Mouse (Mus musculus) MEL (cell line): ENCODE results near the gene Engase. TPM values are rescaled to one million over a fixed set of nuclear protein-coding genes. Genes with fewer than 3 reads are reported as not detected.

Source experiments
- DNase-seq: peaks from one replicate; pipeline ENCODE4 v3.0.0; 2011; ENCODE audit warnings: low read depth, low spot score
- H3K27ac ChIP-seq: 2 replicates; pipeline ENCODE4 v1.5.1; 2012; ENCODE audit warnings: low read depth, mild to moderate bottlenecking, control low read depth, low read length, moderate library complexity; ENCODE audit not compliant: control insufficient read depth
- H3K27me3 ChIP-seq, 2 experiments: fragments of 150-350 bp in 1 of 2; sonication (generic) in 1 of 2; 2 replicates each; pipeline ENCODE4 v1.6.1; 2012; ENCODE audit warnings: low read length in 2 of 2, mild to moderate bottlenecking in 2 of 2, improper control_type of control experiment in 1 of 2, moderate library complexity in 1 of 2; ENCODE audit not compliant: insufficient read depth in 2 of 2, control insufficient read depth in 1 of 2
- H3K36me3 ChIP-seq, 2 experiments: 2 replicates each; pipeline ENCODE4 v1.6.1; 2012 to 2014; ENCODE audit warnings: low read length in 2 of 2, improper control_type of control experiment in 1 of 2, inconsistent platforms in 1 of 2, mild to moderate bottlenecking in 1 of 2; ENCODE audit not compliant: insufficient read depth in 2 of 2, control insufficient read depth in 1 of 2
- H3K4me1 ChIP-seq, 2 experiments: fragments of 150-350 bp in 1 of 2; sonication (generic) in 1 of 2; 2 replicates each; pipeline ENCODE4 v1.6.1; 2012; ENCODE audit warnings: low read length in 2 of 2, improper control_type of control experiment in 1 of 2, mild to moderate bottlenecking in 1 of 2; ENCODE audit not compliant: insufficient read depth in 2 of 2, control insufficient read depth in 1 of 2
- H3K4me3 ChIP-seq, 2 experiments: fragments of 150-350 bp in 1 of 2; sonication (generic) in 1 of 2; 2 replicates each; pipeline ENCODE4 v1.5.1; 2012; ENCODE audit warnings: low read depth in 2 of 2, low read length in 2 of 2, mild to moderate bottlenecking in 2 of 2, moderate library complexity in 2 of 2, control low read depth in 1 of 2, improper control_type of control experiment in 1 of 2; ENCODE audit not compliant: control insufficient read depth in 1 of 2, insufficient read depth in 1 of 2
- H3K79me2 ChIP-seq: 2 replicates; pipeline ENCODE4 v1.6.1; 2012; ENCODE audit warnings: mild to moderate bottlenecking, low read length, moderate library complexity; ENCODE audit not compliant: control insufficient read depth, poor library complexity, insufficient read depth
- H3K9ac ChIP-seq: 2 replicates; pipeline ENCODE4 v1.6.1; 2012; ENCODE audit warnings: low read depth, mild to moderate bottlenecking, control low read depth, low read length, moderate library complexity; ENCODE audit not compliant: control insufficient read depth, poor library complexity, severe bottlenecking
- H3K9me3 ChIP-seq: fragments of 150-350 bp; sonication (generic); replicated peaks from 2 replicates; pipeline ENCODE4 v1.6.1; 2012; ENCODE audit warnings: mild to moderate bottlenecking, low read length, improper control_type of control experiment, moderate library complexity; ENCODE audit not compliant: insufficient read depth
- BHLHE40 ChIP-seq: IDR thresholded peaks from 2 replicates; pipeline ENCODE4 v1.6.1; 2012; ENCODE audit warnings: low read depth, mild to moderate bottlenecking, inconsistent platforms, low read length, improper control_type of control experiment, borderline replicate concordance
- CHD1 ChIP-seq: IDR thresholded peaks from 2 replicates; pipeline ENCODE4 v1.6.1; 2012; ENCODE audit warnings: low read depth, mild to moderate bottlenecking, inconsistent platforms, low read length, improper control_type of control experiment
- CHD2 ChIP-seq: IDR thresholded peaks from 2 replicates; pipeline ENCODE4 v1.6.1; 2011; ENCODE audit warnings: low read length, improper control_type of control experiment
- CTCF ChIP-seq, 3 experiments: IDR thresholded peaks in 2 of 3; conservative IDR thresholded peaks in 1 of 3; 2 replicates each; pipeline ENCODE4 v1.5.1; 2011 to 2012; ENCODE audit warnings: low read length in 3 of 3, low read depth in 2 of 3, mild to moderate bottlenecking in 2 of 3, improper control_type of control experiment in 1 of 3, inconsistent platforms in 1 of 3, mixed read lengths in 1 of 3, moderate library complexity in 1 of 3; ENCODE audit not compliant: control insufficient read depth in 1 of 3, insufficient read depth in 1 of 3, poor library complexity in 1 of 3, severe bottlenecking in 1 of 3
- E2F4 ChIP-seq: IDR thresholded peaks from 2 replicates; pipeline ENCODE4 v1.6.1; 2011; ENCODE audit warnings: low read depth, low read length, improper control_type of control experiment, borderline replicate concordance
- EP300 ChIP-seq, 2 experiments: IDR thresholded peaks; 2 replicates each; pipeline ENCODE4 v1.6.1; 2011; ENCODE audit warnings: improper control_type of control experiment in 2 of 2, low read length in 2 of 2, low read depth in 1 of 2, mild to moderate bottlenecking in 1 of 2
- ETS1 ChIP-seq: IDR thresholded peaks from 2 replicates; pipeline ENCODE4 v1.6.1; 2012; ENCODE audit warnings: low read depth, mild to moderate bottlenecking, inconsistent platforms, low read length, improper control_type of control experiment, moderate library complexity
- GABPA ChIP-seq: IDR thresholded peaks from 2 replicates; pipeline ENCODE4 v1.6.1; 2012; ENCODE audit warnings: low read depth, mild to moderate bottlenecking, inconsistent platforms, low read length, improper control_type of control experiment, moderate library complexity
- GATA1 ChIP-seq: IDR thresholded peaks from 2 replicates; pipeline ENCODE4 v1.6.1; 2011; ENCODE audit warnings: low read depth, low read length, improper control_type of control experiment
- HCFC1 ChIP-seq: IDR thresholded peaks from 2 replicates; pipeline ENCODE4 v1.6.1; 2012; ENCODE audit warnings: low read depth, mild to moderate bottlenecking, inconsistent platforms, low read length, improper control_type of control experiment, moderate library complexity
- JUND ChIP-seq: IDR thresholded peaks from 2 replicates; pipeline ENCODE4 v1.6.1; 2011; ENCODE audit warnings: low read depth, mild to moderate bottlenecking, improper control_type of control experiment, low read length
- MAFK ChIP-seq: IDR thresholded peaks from 2 replicates; pipeline ENCODE4 v1.6.1; 2011; ENCODE audit warnings: low read depth, mild to moderate bottlenecking, low read length, improper control_type of control experiment, borderline replicate concordance
- MAX ChIP-seq: IDR thresholded peaks from 2 replicates; pipeline ENCODE4 v1.6.1; 2011; ENCODE audit warnings: low read length, improper control_type of control experiment
- MEF2A ChIP-seq: IDR thresholded peaks from 2 replicates; pipeline ENCODE4 v1.6.1; 2014; ENCODE audit warnings: low read depth, mild to moderate bottlenecking, inconsistent platforms, low read length, improper control_type of control experiment; ENCODE audit not compliant: poor library complexity, insufficient replicate concordance, severe bottlenecking; ENCODE audit errors: extremely low read depth
- MXI1 ChIP-seq: IDR thresholded peaks from 2 replicates; pipeline ENCODE4 v1.6.1; 2011; ENCODE audit warnings: mild to moderate bottlenecking, low read depth, low read length, improper control_type of control experiment
- POLR2A ChIP-seq, 2 experiments: IDR thresholded peaks; 2 replicates each; pipeline ENCODE4 v1.6.1; 2011 to 2012; ENCODE audit warnings: low read length in 2 of 2, mild to moderate bottlenecking in 2 of 2, control low read depth in 1 of 2, improper control_type of control experiment in 1 of 2, low read depth in 1 of 2, moderate library complexity in 1 of 2; ENCODE audit not compliant: control insufficient read depth in 1 of 2, insufficient read depth in 1 of 2, poor library complexity in 1 of 2
- RAD21 ChIP-seq: IDR thresholded peaks from 2 replicates; pipeline ENCODE4 v1.6.1; 2011; ENCODE audit warnings: mild to moderate bottlenecking, low read depth, low read length, improper control_type of control experiment
- SIN3A ChIP-seq: IDR thresholded peaks from 2 replicates; pipeline ENCODE4 v1.6.1; 2012; ENCODE audit warnings: low read length, improper control_type of control experiment, inconsistent platforms
- SMC3 ChIP-seq: IDR thresholded peaks from 2 replicates; pipeline ENCODE4 v1.6.1; 2011; ENCODE audit warnings: low read depth, low read length, improper control_type of control experiment
- TAL1 ChIP-seq: IDR thresholded peaks from 2 replicates; pipeline ENCODE4 v1.6.1; 2012; ENCODE audit warnings: mild to moderate bottlenecking, inconsistent platforms, low read length, moderate library complexity, mixed read lengths
- TBP ChIP-seq: IDR thresholded peaks from 2 replicates; pipeline ENCODE4 v1.8.0; 2011; ENCODE audit warnings: low read depth, low read length, improper control_type of control experiment
- UBTF ChIP-seq: IDR thresholded peaks from 2 replicates; pipeline ENCODE4 v1.6.1; 2012; ENCODE audit warnings: low read depth, mild to moderate bottlenecking, inconsistent platforms, low read length, improper control_type of control experiment, moderate library complexity, borderline replicate concordance; ENCODE audit not compliant: insufficient read depth
- USF1 ChIP-seq: IDR thresholded peaks from 2 replicates; pipeline ENCODE4 v1.6.1; 2014; ENCODE audit warnings: low read depth, mild to moderate bottlenecking, inconsistent platforms, low read length, improper control_type of control experiment, moderate library complexity
- ZC3H11A ChIP-seq: IDR thresholded peaks from 2 replicates; pipeline ENCODE4 v1.6.1; 2012; ENCODE audit warnings: low read depth, mild to moderate bottlenecking, inconsistent platforms, low read length, improper control_type of control experiment
- ZKSCAN1 ChIP-seq: IDR thresholded peaks from 2 replicates; pipeline ENCODE4 v1.6.1; 2012; ENCODE audit warnings: low read depth, mild to moderate bottlenecking, inconsistent platforms, low read length, improper control_type of control experiment, moderate library complexity
- ZMIZ1 ChIP-seq: IDR thresholded peaks from 2 replicates; pipeline ENCODE4 v1.6.1; 2012; ENCODE audit warnings: low read depth, mild to moderate bottlenecking, inconsistent platforms, low read length, improper control_type of control experiment, moderate library complexity
- ZNF384 ChIP-seq: IDR thresholded peaks from 2 replicates; pipeline ENCODE4 v1.6.1; 2012; ENCODE audit warnings: low read depth, mild to moderate bottlenecking, inconsistent platforms, low read length, improper control_type of control experiment
- polyA plus RNA-seq, 2 experiments: library from polyadenylated mRNA; stranded (reverse) in 1 of 2; unstranded in 1 of 2; fragments of >175 nt in 1 of 2; fragments of >200 nt in 1 of 2; gene quantifications; 2 replicates each; pipeline versions ENCODE4 v1.2.1 to v1.2.4; 2012; ENCODE audit warnings: low replicate concordance in 2 of 2, low read depth in 1 of 2; ENCODE audit not compliant: insufficient read length in 2 of 2, insufficient read depth in 1 of 2, missing spikeins in 1 of 2
- total RNA-seq: library from RNA; depleted of rRNA; stranded (reverse); fragments of 300-350 nt; gene quantifications from 2 replicates; pipeline ENCODE4 v1.2.3, GENCODE M21; 2012

The Engase gene
- total and polyA plus RNA-seq, 3 experiments = 15.3 to 23.5 TPM; not detected in 1

DNA sequence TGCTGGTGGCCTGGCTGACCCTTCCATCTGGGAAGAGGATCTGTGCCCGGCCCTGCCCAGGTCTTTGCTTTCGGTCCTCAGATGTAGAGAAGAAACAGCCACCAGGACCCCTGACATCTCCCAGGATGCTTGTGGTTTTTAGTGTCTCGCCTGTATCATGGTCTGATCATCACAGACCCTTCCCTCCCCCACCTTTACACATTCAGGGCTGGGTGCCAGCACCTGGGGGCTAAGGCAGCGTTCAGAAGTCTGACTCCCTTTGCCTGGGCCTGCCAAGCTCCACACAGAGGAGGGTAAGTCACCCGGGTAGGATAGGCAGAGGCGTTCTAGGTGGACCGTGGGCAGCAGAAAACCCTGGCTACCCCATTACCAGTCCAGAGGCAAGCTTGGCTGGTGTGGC is 31.7 kb downstream of the Engase start:
- Histone ChIP-seq H3K27ac (no peak overlapping the region), H3K4me3 (no peak overlapping the region), H3K27me3 (no peaks in the 10 kb centered on the region), H3K9ac (no peak overlapping the region), H3K4me1 (no peaks in the 10 kb centered on the region), H3K9me3 (no peaks in the 10 kb centered on the region), H3K79me2 (no peaks in the 10 kb centered on the region), H3K36me3 (no peaks in the 10 kb centered on the region)
- TF ChIP-seq POLR2A (IDR thresholded peaks at IDR 0.05; ENCODE audit: control insufficient read depth in 1 of 2, insufficient read depth in 1 of 2, low read depth in 1 of 2, low read length in 2 of 2, poor library complexity in 1 of 2) = no peak
- TF ChIP-seq ZMIZ1 = no peak
- no peak for TF ChIP-seq MXI1
- no peak for TF ChIP-seq ZKSCAN1
- TF ChIP-seq BHLHE40 = no peak
- TF ChIP-seq MAFK = no peak
- TF ChIP-seq GABPA = no peak
- no peak for TF ChIP-seq CTCF (IDR thresholded peaks at IDR 0.05 in 2 of 3, conservative IDR thresholded peaks at IDR 0.05 in 1 of 3; ENCODE audit: control insufficient read depth in 1 of 3, insufficient read depth in 1 of 3, low read depth in 2 of 3, low read length in 3 of 3, poor library complexity in 1 of 3, severe bottlenecking in 1 of 3)
- no peak for TF ChIP-seq SMC3
- TF ChIP-seq EP300 (IDR thresholded peaks at IDR 0.05; ENCODE audit: low read depth in 1 of 2, low read length in 2 of 2) = no peak
- TF ChIP-seq CHD1 = no peak
- no peak for TF ChIP-seq USF1
- no peak for TF ChIP-seq UBTF
- no peak for TF ChIP-seq ETS1
- no peak for TF ChIP-seq RAD21
- no peak for TF ChIP-seq E2F4
- DNase-seq = no peak

DNA sequence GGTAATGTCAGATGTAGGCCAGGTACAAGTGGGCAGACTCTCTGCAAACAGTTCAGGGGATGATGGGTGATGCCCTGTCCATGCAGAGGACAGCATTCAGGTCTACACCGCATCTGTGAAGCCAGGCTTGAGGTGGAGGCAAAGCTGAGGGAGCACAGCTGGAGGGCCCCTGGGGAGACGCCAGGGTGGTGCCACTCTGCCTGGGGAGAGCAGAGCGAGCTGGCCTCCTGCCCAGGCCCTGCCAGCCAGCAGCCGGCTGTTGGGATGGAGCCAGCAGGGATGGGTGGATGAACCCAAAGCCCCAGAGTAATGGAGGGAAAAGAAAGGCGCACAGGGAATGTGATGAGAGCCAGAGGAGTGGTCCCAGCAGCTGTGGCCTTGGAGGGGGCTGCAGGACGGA is 35.2 kb downstream of the Engase start:
- H3K9ac ChIP-seq = no peak overlapping the region
- H3K27me3 ChIP-seq = no peaks in the 10 kb centered on the region
- no peaks in the 10 kb centered on the region for H3K79me2 ChIP-seq
- no peak overlapping the region for H3K4me3 ChIP-seq
- no peaks in the 10 kb centered on the region for H3K9me3 ChIP-seq
- TF ChIP-seq GATA1 (no peak), UBTF (no peak)
- DNase-seq = no peak
- H3K36me3 ChIP-seq = no peaks in the 10 kb centered on the region
- H3K27ac ChIP-seq = no peak overlapping the region
- H3K4me1 ChIP-seq = no peaks in the 10 kb centered on the region

- no peaks in the 10 kb centered on the region for H3K36me3 ChIP-seq
- no peak overlapping the region for H3K27ac ChIP-seq
- H3K9me3 ChIP-seq = no peaks in the 10 kb centered on the region
- DNase-seq = no peak
- no peaks in the 10 kb centered on the region for H3K27me3 ChIP-seq
- H3K4me1 ChIP-seq = no peaks in the 10 kb centered on the region
- no peak overlapping the region for H3K4me3 ChIP-seq
- no peaks in the 10 kb centered on the region for H3K79me2 ChIP-seq
- TF ChIP-seq SIN3A = no peak
- TF ChIP-seq MAX = no peak
- no peak for TF ChIP-seq ZC3H11A
- no peak for TF ChIP-seq CTCF (IDR thresholded peaks at IDR 0.05 in 2 of 3, conservative IDR thresholded peaks at IDR 0.05 in 1 of 3; ENCODE audit: control insufficient read depth in 1 of 3, insufficient read depth in 1 of 3, low read depth in 2 of 3, low read length in 3 of 3, poor library complexity in 1 of 3, severe bottlenecking in 1 of 3)
- TF ChIP-seq TBP = no peak
- TF ChIP-seq GABPA = no peak
- TF ChIP-seq CHD2 = no peak
- TF ChIP-seq JUND = no peak
- TF ChIP-seq BHLHE40 = no peak
- TF ChIP-seq ZNF384 = no peak
- TF ChIP-seq TAL1 = no peak
- no peak for TF ChIP-seq USF1
- no peak for TF ChIP-seq MAFK
- no peak for TF ChIP-seq HCFC1
- TF ChIP-seq ZMIZ1 = no peak
- TF ChIP-seq GATA1 = no peak
- TF ChIP-seq MEF2A = no peak
- no peak overlapping the region for H3K9ac ChIP-seq
Measured at GRCm38 (mm10) chr11:118512257-118512910, 35.8 kb downstream of the Engase start.
